Mouse (Mus musculus) intestine, embryonic 16.5 days (tissue): ENCODE data around the gene Sox13. TPM values are rescaled to one million over a fixed set of nuclear protein-coding genes. Genes with fewer than 3 reads are reported as not detected.

Experiments
- ATAC-seq: fragments of 200-750 bp; cut with Nextera tagmentation; 2 replicates; pipeline ENCODE4 v1.8.0; 2017; ENCODE audit warnings: moderate TSS enrichment, moderate library complexity
- H3K27ac ChIP-seq: fragments of 300-500 bp; sonication (generic); 2 replicates; pipeline ENCODE4 v1.5.1; 2014; ENCODE audit warnings: mild to moderate bottlenecking, low read length
- H3K27me3 ChIP-seq: fragments of 300-500 bp; sonication (generic); replicated peaks from 2 replicates; pipeline ENCODE4 v1.6.1; 2014; ENCODE audit warnings: low read length, control low read depth, mixed read lengths; ENCODE audit not compliant: control insufficient read depth, insufficient read depth
- H3K36me3 ChIP-seq: fragments of 300-500 bp; sonication (generic); 2 replicates; pipeline ENCODE4 v1.6.1; 2014; ENCODE audit warnings: low read length, control low read depth; ENCODE audit not compliant: control insufficient read depth, insufficient read depth
- H3K4me1 ChIP-seq: fragments of 300-500 bp; sonication (generic); 2 replicates; pipeline ENCODE4 v1.6.1; 2014; ENCODE audit warnings: low read length, control low read depth, mixed read lengths; ENCODE audit not compliant: control insufficient read depth, insufficient read depth
- H3K4me2 ChIP-seq: fragments of 300-500 bp; sonication (generic); 2 replicates; pipeline ENCODE4 v1.6.1; 2014; ENCODE audit warnings: low read depth, low read length, control low read depth
- H3K4me3 ChIP-seq: fragments of 300-500 bp; sonication (generic); 2 replicates; pipeline ENCODE4 v1.5.1; 2014; ENCODE audit warnings: mild to moderate bottlenecking, low read length
- H3K9ac ChIP-seq: fragments of 300-500 bp; sonication (generic); 2 replicates; pipeline ENCODE4 v1.6.1; 2014; ENCODE audit warnings: low read depth, low read length
- H3K9me3 ChIP-seq: fragments of 300-500 bp; sonication (generic); 2 replicates; pipeline ENCODE4 v1.6.1; 2016; ENCODE audit warnings: low read length, control low read depth; ENCODE audit not compliant: control insufficient read depth
- WGBS: fragments of 180-500 bp; shearing (Covaris S2); extraction: QIAGEN DNeasy Blood & Tissue Kit; methylation state at CpG from one replicate; pipeline ENCODE4 v1.1.7; 2014; 5-methylcytosine and 5-hydroxymethylcytosine counted together
- polyA plus RNA-seq: library from polyadenylated mRNA; unstranded; fragments of >200 nt; fragmentation: Nextera tagmentation; extraction: Ambion mirVana; gene quantifications from 2 replicates; pipeline ENCODE4 v1.2.1, GENCODE M21; 2015

The Sox13 gene
- polyA plus RNA-seq, 1 experiment from 2014 or later, result 5.5 TPM

- Histone ChIP-seq H3K27me3 (peaks cover 3% of the 10 kb centered on the region), H3K4me2 (no peak overlapping the region), H3K36me3 (no peaks in the 10 kb centered on the region), H3K4me1 (peaks cover 9% of the 10 kb centered on the region), H3K9me3 (no peaks in the 10 kb centered on the region), H3K27ac (no peak overlapping the region), H3K9ac (no peak overlapping the region), H3K4me3 (no peak overlapping the region)
- 92% methylated on average over 11 of the region's 11 CpGs for WGBS
- no peak for ATAC-seq
Observed at GRCm38 (mm10) chr1:133332656-133333430, 91.3 kb downstream of the Sox13 start.

Other genes starting within 250 kb of the Sox13 start
- 34.8 and 45.4 TPM in 2 replicates for gene Golt1a, start 114.6 kb downstream of the Sox13 start, polyA plus RNA-seq
- not detected in 2 replicates for gene Kiss1, start 102.5 kb downstream of the Sox13 start, polyA plus RNA-seq
- 1.3 and 6.7 TPM in 2 replicates for gene Ren1, start 73.9 kb downstream of the Sox13 start, polyA plus RNA-seq
- gene Etnk2, start 60.8 kb downstream of the Sox13 start, polyA plus RNA-seq, result 3.0 and 3.5 TPM in 2 replicates
- 451 and 495 TPM in 2 replicates for gene Snrpe, start 185.9 kb upstream of the Sox13 start, polyA plus RNA-seq
- gene Zbed6, start 236.5 kb upstream of the Sox13 start, polyA plus RNA-seq, result not detected in 2 replicates
- gene Gm38394, start 236.9 kb upstream of the Sox13 start, polyA plus RNA-seq, result 3.2 TPM in 2 replicates